In the genomic region with DNA sequence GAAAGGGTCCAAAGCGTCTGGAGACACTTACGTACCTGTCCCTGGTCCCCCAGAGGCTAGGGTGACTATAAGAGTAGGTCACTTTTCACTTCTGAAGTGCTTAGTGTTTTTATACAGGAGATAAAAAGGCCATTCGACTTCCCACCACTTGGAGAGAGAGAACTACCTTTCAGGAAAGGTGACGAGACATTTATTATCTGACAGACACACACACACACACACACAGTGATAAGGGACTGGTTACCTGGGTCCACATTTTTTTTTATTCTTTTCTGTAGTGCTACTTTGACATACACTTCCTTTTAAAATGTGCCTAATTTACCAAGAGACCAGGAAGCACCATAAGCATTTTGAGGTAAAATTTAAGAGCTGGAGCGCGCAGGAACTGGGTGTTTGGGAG, we compare ENCODE assay signal across 23 mouse cellular contexts.
"Had no signal": no experiment of that assay in that cellular context is flagged by ENCODE, and none has a peak within 500 bp of the region (broad histone marks: within the 10 kb centered on the region; RNA-seq: fewer than 3 reads in every experiment).

No protein-coding gene starts in this region.

- H3K9ac ChIP-seq: limb, embryonic 13.5 days; lung, embryonic 14.5 days; midbrain, embryonic 12.5 days; midbrain, embryonic 15.5 days; neural tube, embryonic 12.5 days; neural tube, embryonic 15.5 days; stomach, embryonic 15.5 days had no signal

- H3K9me3 ChIP-seq: limb, embryonic 10.5 days; limb, embryonic 13.5 days; megakaryocyte, embryonic 14.5 days; midbrain, embryonic 12.5 days; midbrain, embryonic 15.5 days; neural tube, embryonic 12.5 days; neural tube, embryonic 15.5 days; stomach, embryonic 15.5 days had no signal

- DNase-seq: kidney, adult 18-20 months; kidney, adult 9 months; kidney, postnatal 25 days; layer of hippocampus, adult 9-11 months; lung, embryonic 14.5 days; lung, postnatal 36 days; retina, postnatal 1 day; right cerebral cortex, postnatal 25 days; spleen, adult 18-20 months; thymus, adult 18-20 months; thymus, postnatal 36 days had no signal

- H3K4me1 ChIP-seq: limb, embryonic 10.5 days; midbrain, embryonic 12.5 days; midbrain, embryonic 15.5 days; neural tube, embryonic 12.5 days; neural tube, embryonic 15.5 days; stomach, embryonic 15.5 days had no signal

- H3K4me2 ChIP-seq: limb, embryonic 13.5 days; lung, embryonic 14.5 days; midbrain, embryonic 12.5 days; midbrain, embryonic 15.5 days; neural tube, embryonic 12.5 days; neural tube, embryonic 15.5 days; stomach, embryonic 15.5 days had no signal

- H3K27ac ChIP-seq: kidney, postnatal 0 days; layer of hippocampus, adult 2 months; limb, embryonic 10.5 days; limb, embryonic 13.5 days; midbrain, embryonic 12.5 days; midbrain, embryonic 15.5 days; neural tube, embryonic 12.5 days; neural tube, embryonic 15.5 days; stomach, embryonic 15.5 days had no signal

- ATAC-seq: intestine, embryonic 16.5 days; lung, postnatal 0 days; midbrain, embryonic 15.5 days had no signal

- H3K27me3 ChIP-seq: limb, embryonic 13.5 days; megakaryocyte, embryonic 14.5 days; midbrain, embryonic 12.5 days; midbrain, embryonic 15.5 days; neural tube, embryonic 12.5 days; neural tube, embryonic 15.5 days; stomach, embryonic 15.5 days had no signal

- H3K4me3 ChIP-seq: layer of hippocampus, adult 2 months; limb, embryonic 10.5 days; limb, embryonic 13.5 days; megakaryocyte, embryonic 14.5 days; midbrain, embryonic 12.5 days; midbrain, embryonic 15.5 days; neural tube, embryonic 12.5 days; neural tube, embryonic 15.5 days; stomach, embryonic 15.5 days had no signal
